Mouse (Mus musculus): Measurements from ENCODE around the gene Tapbp.

- TF ChIP-seq POLR2A (IDR thresholded peaks at IDR 0.05; ENCODE audit: insufficient read length, low read depth) (no peak), MAX (IDR thresholded peaks at IDR 0.05; ENCODE audit: low read depth) (no peak), MYOD1 (IDR thresholded peaks at IDR 0.05; ENCODE audit: control insufficient read depth in 1 of 3, insufficient read length in 2 of 3, low read depth in 2 of 3) (no peak), MYOG (IDR thresholded peaks at IDR 0.05; ENCODE audit: control insufficient read depth in 1 of 3, insufficient read depth in 1 of 3, insufficient read length in 2 of 3, low read depth in 2 of 3) (no peak), E2F4 (IDR thresholded peaks at IDR 0.05; ENCODE audit: insufficient read depth) (no peak), USF1 (IDR thresholded peaks at IDR 0.05; ENCODE audit: low read depth) (no peak), POLR2AphosphoS2 (IDR thresholded peaks at IDR 0.05; ENCODE audit: insufficient read length, low read depth) (no peak), REST (IDR thresholded peaks at IDR 0.05; ENCODE audit: insufficient read depth, insufficient read length) (no peak), CEBPB (IDR thresholded peaks at IDR 0.05; ENCODE audit: insufficient read depth, poor library complexity, severe bottlenecking) (no peak)
These were observed 44.2 kb downstream of the Tapbp start for GRCm38 (mm10) chr17:33959948-33960347.
